In genomic region chr5:112505595-112505994, GRCm38 (mm10) we compare ENCODE assay signal across 20 mouse cellular contexts. TPM values are rescaled to one million over a fixed set of nuclear protein-coding genes. Genes with fewer than 3 reads are reported as not detected.
DNase-seq lines count a peak whose midpoint lies in the region; ATAC-seq lines count a peak whose summit lies in the region.
"Had no signal": no experiment of that assay in that cellular context is flagged by ENCODE, and none has a peak within 500 bp of the region (broad histone marks: within the 10 kb centered on the region; RNA-seq: fewer than 3 reads in every experiment).

No protein-coding gene starts in this region.

- peaks cover 27% of the 10 kb centered on the region for H3K4me1 ChIP-seq in forebrain, embryonic 16.5 days (replicated peaks; ENCODE audit: control insufficient read depth, insufficient read depth, low read length)
- H3K4me1 ChIP-seq in heart, embryonic 10.5 days, result no peaks in the 10 kb centered on the region
- H3K4me1 ChIP-seq: heart, embryonic 13.5 days; stomach, embryonic 15.5 days had no signal

- no peak overlapping the region; the same call in 1 of the 2 replicates for H3K9ac ChIP-seq in forebrain, embryonic 16.5 days (replicated peaks; ENCODE audit: low read depth, low read length)
- H3K9ac ChIP-seq: heart, embryonic 13.5 days; stomach, embryonic 15.5 days had no signal

- intact Hi-C loops in gastrocnemius, postnatal 36 days (cut with DNase I), result no loop called here

- peak; percentile 75 for ATAC-seq in forebrain, embryonic 16.5 days
- ATAC-seq: CD4-positive, CD25-positive, alpha-beta regulatory T cell, adult 4 months; inflammation-experienced regulatory T-cells, adult 6 months had no signal

- peak overlapping the region; percentile 29 for H3K27ac ChIP-seq in forebrain, embryonic 16.5 days (ENCODE audit: low read length)
- no peak overlapping the region for H3K27ac ChIP-seq in heart, embryonic 10.5 days
- H3K27ac ChIP-seq: heart, embryonic 13.5 days; stomach, embryonic 15.5 days had no signal

- H3K9me3 ChIP-seq in forebrain, embryonic 16.5 days (ENCODE audit: control insufficient read depth, low read length), result no peaks in the 10 kb centered on the region
- 0 out of 2 replicates have a peak, but pooled peaks cover 3% of the 10 kb centered on the region for H3K9me3 ChIP-seq in heart, embryonic 10.5 days
- H3K9me3 ChIP-seq: stomach, embryonic 15.5 days had no signal

- H3K4me3 ChIP-seq in forebrain, embryonic 16.5 days (replicated peaks; ENCODE audit: low read length), result no peak overlapping the region
- H3K4me3 ChIP-seq in heart, embryonic 10.5 days, result no peak overlapping the region
- H3K4me3 ChIP-seq: heart, embryonic 13.5 days; stomach, embryonic 15.5 days had no signal

- WGBS in forebrain, embryonic 16.5 days, result 2% methylated on average over 4 of the region's 4 CpGs
- 75% methylated on average over 4 of the region's 4 CpGs for WGBS in heart, embryonic 10.5 days

- H3K27me3 ChIP-seq in forebrain, embryonic 16.5 days (replicated peaks; ENCODE audit: control insufficient read depth, insufficient read depth, low read length), result no peaks in the 10 kb centered on the region
- peaks cover 25% of the 10 kb centered on the region for H3K27me3 ChIP-seq in heart, embryonic 10.5 days (ENCODE audit: insufficient read depth, poor library complexity, severe bottlenecking)
- H3K27me3 ChIP-seq: stomach, embryonic 15.5 days had no signal

- no peak overlapping the region for H3K4me2 ChIP-seq in forebrain, embryonic 16.5 days (ENCODE audit: low read length)
- H3K4me2 ChIP-seq: heart, embryonic 13.5 days; stomach, embryonic 15.5 days had no signal

- no peaks in the 10 kb centered on the region for H3K36me3 ChIP-seq in forebrain, embryonic 16.5 days (ENCODE audit: control insufficient read depth, insufficient read depth)
- H3K36me3 ChIP-seq in heart, embryonic 10.5 days, result no peaks in the 10 kb centered on the region
- H3K36me3 ChIP-seq: heart, embryonic 13.5 days; stomach, embryonic 15.5 days had no signal

- DNase-seq in right cerebral cortex, postnatal 4 days, result peak; percentile 76
- no peak for DNase-seq in right cerebral cortex, postnatal 14 days
- DNase-seq in mesoderm, embryonic 11.5 days (ENCODE audit: low read depth, low spot score), result peak; percentile 17
- no peak for DNase-seq in heart, embryonic 10.5 days (ENCODE audit: low spot score)
- DNase-seq in gastrocnemius, postnatal 36 days, result no peak
- no peak for DNase-seq in adrenal gland, postnatal 14 days
- no peak for DNase-seq in thymus, postnatal 25 days
- DNase-seq: cerebellum, postnatal 14 days; kidney, postnatal 10 days had no signal

RNA-seq across cellular contexts. Expression of gene Gm6588, which starts 56.4 kb away (rescaled TPM):
- polyA plus RNA-seq in forebrain, embryonic 16.5 days (2015; fragmentation: Nextera tagmentation; extraction: Ambion mirVana), result 0.43 and 1.3 TPM in 2 replicates
- polyA plus RNA-seq in heart, embryonic 10.5 days (2016; fragmentation: Nextera tagmentation; extraction: Ambion mirVana), result 0.11 TPM in 1 of 2 replicates, not detected in the other
- total RNA-seq in gastrocnemius, postnatal 36 days (2021), result not detected
- total RNA-seq in adrenal gland, postnatal 14 days (2021), result not detected in 2 replicates
- total RNA-seq: gastrocnemius, adult 18-20 months; layer of hippocampus, postnatal 10 days; liver, adult 2 months; monocyte, adult 5-6 weeks had no signal
- polyA plus RNA-seq: CD4-positive, CD25-positive, alpha-beta regulatory T cell, adult 4 months; heart, embryonic 13.5 days; inflammation-experienced regulatory T-cells, adult 6 months; liver, adult 2 months; lung, embryonic 16.5 days; small intestine, adult 2 months had no signal

Comparison
In these comparisons a context has a peak if more than half of its experiments do, and no peak if none do; other contexts are left out.
1. DNase-seq: peak in right cerebral cortex, postnatal 4 days (single experiment) and mesoderm, embryonic 11.5 days (single experiment); none in right cerebral cortex, postnatal 14 days (single experiment), heart, embryonic 10.5 days (single experiment), gastrocnemius, postnatal 36 days (0 of 2), adrenal gland, postnatal 14 days (single experiment) and thymus, postnatal 25 days (single experiment).